Mouse (Mus musculus) hindbrain, embryonic 16.5 days (tissue): ENCODE data around the gene Sec22c. TPM values are rescaled to one million over a fixed set of nuclear protein-coding genes. Genes with fewer than 3 reads are reported as not detected.

Experiments used
- ATAC-seq: fragments of 200-750 bp; cut with Nextera tagmentation; 2 replicates; pipeline ENCODE4 v1.8.0; 2017; ENCODE audit warnings: moderate TSS enrichment, moderate library complexity
- H3K27ac ChIP-seq: fragments of 300-500 bp; sonication (generic); 2 replicates; pipeline ENCODE4 v1.5.1; 2014; ENCODE audit warnings: low read depth, mild to moderate bottlenecking, control low read depth, low read length, moderate library complexity
- H3K27me3 ChIP-seq: fragments of 300-500 bp; sonication (generic); replicated peaks from 2 replicates; pipeline ENCODE4 v1.6.1; 2014; ENCODE audit warnings: low read length; ENCODE audit not compliant: control insufficient read depth, insufficient read depth
- H3K36me3 ChIP-seq: fragments of 300-500 bp; sonication (generic); 2 replicates; pipeline ENCODE4 v1.6.1; 2014; ENCODE audit warnings: mild to moderate bottlenecking, low read length, moderate library complexity, mixed read lengths; ENCODE audit not compliant: control insufficient read depth, insufficient read depth
- H3K4me1 ChIP-seq: fragments of 300-500 bp; sonication (generic); 2 replicates; pipeline ENCODE4 v1.6.1; 2014; ENCODE audit warnings: low read depth, low read length; ENCODE audit not compliant: control insufficient read depth, insufficient read depth
- H3K4me2 ChIP-seq: fragments of 300-500 bp; sonication (generic); 2 replicates; pipeline ENCODE4 v1.6.1; 2014; ENCODE audit warnings: mild to moderate bottlenecking, low read length, control low read depth, moderate library complexity
- H3K4me3 ChIP-seq: fragments of 300-500 bp; sonication (generic); 2 replicates; pipeline ENCODE4 v1.5.1; 2014; ENCODE audit warnings: mild to moderate bottlenecking, low read length, control low read depth, moderate library complexity
- H3K9ac ChIP-seq: fragments of 300-500 bp; sonication (generic); 2 replicates; pipeline ENCODE4 v1.6.1; 2014; ENCODE audit warnings: low read depth, mild to moderate bottlenecking, control low read depth, low read length, moderate library complexity
- H3K9me3 ChIP-seq: fragments of 300-500 bp; sonication (generic); 2 replicates; pipeline ENCODE4 v1.6.1; 2014; ENCODE audit warnings: mild to moderate bottlenecking, low read length, moderate library complexity; ENCODE audit not compliant: control insufficient read depth
- WGBS: fragments of 180-500 bp; shearing (Covaris S2); extraction: QIAGEN DNeasy Blood & Tissue Kit; methylation state at CpG from one replicate; pipeline ENCODE4 v1.1.7; 2014; 5-methylcytosine and 5-hydroxymethylcytosine counted together
- polyA plus RNA-seq: library from polyadenylated mRNA; unstranded; fragments of >200 nt; fragmentation: Nextera tagmentation; extraction: Ambion mirVana; gene quantifications from 2 replicates; pipeline ENCODE4 v1.2.1, GENCODE M21; 2015

Gene Sec22c
- polyA plus RNA-seq, 1 experiment from 2014 or later = 30.4 TPM

GRCm38 (mm10) chr9:121666957-121667630, 38.2 kb downstream of the Sec22c start:
- no peaks in the 10 kb centered on the region for H3K9me3 ChIP-seq
- 58% methylated on average over 16 of the region's 16 CpGs for WGBS
- no peaks in the 10 kb centered on the region for H3K36me3 ChIP-seq
- peak overlapping the region; percentile 30; the same call in 1 of the 2 replicates for H3K27ac ChIP-seq
- H3K27me3 ChIP-seq = peaks cover 5% of the 10 kb centered on the region
- no peak overlapping the region for H3K4me3 ChIP-seq
- peak; percentile 24; the same call in 1 of the 2 replicates for ATAC-seq
- H3K4me2 ChIP-seq = no peak overlapping the region
- H3K9ac ChIP-seq = no peak overlapping the region
- peaks cover 16% of the 10 kb centered on the region; the same call in 1 of the 2 replicates for H3K4me1 ChIP-seq

DNA sequence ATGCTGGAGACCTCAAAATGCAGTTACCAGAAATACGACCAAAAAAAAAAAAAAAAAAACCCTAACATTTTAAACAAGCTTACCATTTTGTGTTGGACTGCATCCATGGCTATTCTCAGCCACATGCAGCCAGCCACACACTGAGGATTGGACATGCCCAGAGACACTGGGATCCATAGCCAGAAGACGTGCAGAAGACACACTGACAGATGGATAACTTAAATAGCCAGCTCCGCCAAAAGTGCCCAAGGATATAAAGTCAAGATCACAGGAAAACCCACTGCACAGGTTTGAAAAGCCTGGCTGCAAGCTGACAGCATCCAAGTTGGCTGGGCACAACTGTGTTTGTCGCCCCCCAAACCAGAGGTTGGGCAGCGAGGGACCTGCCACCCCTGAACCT, 41.2 kb downstream of the Sec22c start:
- no peak overlapping the region for H3K9ac ChIP-seq
- H3K36me3 ChIP-seq = no peaks in the 10 kb centered on the region
- ATAC-seq = no peak
- WGBS = 83% methylated on average over 5 of the region's 5 CpGs
- H3K27me3 ChIP-seq = peaks cover 5% of the 10 kb centered on the region
- no peak overlapping the region for H3K27ac ChIP-seq
- no peak overlapping the region for H3K4me2 ChIP-seq
- H3K4me3 ChIP-seq = no peak overlapping the region
- peaks cover 11% of the 10 kb centered on the region; the same call in 1 of the 2 replicates for H3K4me1 ChIP-seq
- H3K9me3 ChIP-seq = no peaks in the 10 kb centered on the region

DNA sequence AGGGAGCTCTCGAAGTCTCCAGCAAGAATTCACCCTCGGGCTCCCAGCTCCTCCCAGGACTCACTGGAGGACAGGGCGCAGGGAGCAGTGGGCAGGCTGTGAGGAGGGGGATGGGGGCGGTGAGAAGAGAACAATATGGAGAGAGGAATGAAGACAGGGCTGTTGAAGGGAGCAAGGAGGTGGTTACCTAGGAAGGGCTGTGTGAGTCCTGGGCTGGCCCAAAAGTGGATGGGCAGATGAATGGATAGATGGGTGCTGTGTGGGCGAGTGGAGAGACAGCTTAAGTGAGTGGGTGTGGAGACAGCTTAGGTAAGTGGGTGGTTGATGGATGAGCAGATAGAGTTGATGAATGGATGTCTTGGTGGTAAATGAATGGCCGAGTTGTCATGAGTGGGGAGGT, 41.8 kb downstream of the Sec22c start:
- H3K27ac ChIP-seq = no peak overlapping the region
- H3K27me3 ChIP-seq = peaks cover under 1% of the 10 kb centered on the region; the same call in 1 of the 2 replicates
- no peak overlapping the region for H3K9ac ChIP-seq
- H3K4me1 ChIP-seq = peaks cover 11% of the 10 kb centered on the region; the same call in 1 of the 2 replicates
- no peaks in the 10 kb centered on the region for H3K36me3 ChIP-seq
- WGBS = 80% methylated on average over 6 of the region's 6 CpGs
- ATAC-seq = no peak
- H3K9me3 ChIP-seq = no peaks in the 10 kb centered on the region
- H3K4me2 ChIP-seq = no peak overlapping the region
- no peak overlapping the region for H3K4me3 ChIP-seq

- H3K4me2 ChIP-seq = no peak overlapping the region
- 75% methylated on average over 7 of the region's 7 CpGs for WGBS
Measured at GRCm38 (mm10) chr9:121659791-121660190, 45.5 kb downstream of the Sec22c start.

GRCm38 (mm10) chr9:121658248-121658647, 47.0 kb downstream of the Sec22c start:
- Histone ChIP-seq H3K9me3 (no peaks in the 10 kb centered on the region), H3K36me3 (no peaks in the 10 kb centered on the region), H3K4me2 (no peak overlapping the region), H3K27ac (no peak overlapping the region), H3K4me3 (no peak overlapping the region), H3K9ac (no peak overlapping the region), H3K4me1 (no peaks in the 10 kb centered on the region), H3K27me3 (no peaks in the 10 kb centered on the region)
- no peak for ATAC-seq
- 83% methylated on average over 7 of the region's 7 CpGs for WGBS

More at GRCm38 (mm10) chr9:121659791-121660190, 45.5 kb downstream of the Sec22c start:
- Histone ChIP-seq H3K27ac (peak overlapping the region; percentile 7; the same call in 1 of the 2 replicates), H3K9me3 (no peaks in the 10 kb centered on the region), H3K9ac (no peak overlapping the region), H3K27me3 (no peaks in the 10 kb centered on the region), H3K36me3 (no peaks in the 10 kb centered on the region), H3K4me3 (no peak overlapping the region), H3K4me1 (no peaks in the 10 kb centered on the region)
- no peak for ATAC-seq

- Histone ChIP-seq H3K9me3 (no peaks in the 10 kb centered on the region), H3K4me2 (no peak overlapping the region)
- WGBS = 62% methylated on average over 13 of the region's 13 CpGs
Measured at GRCm38 (mm10) chr9:121657143-121657542, 48.1 kb downstream of the Sec22c start.

DNA sequence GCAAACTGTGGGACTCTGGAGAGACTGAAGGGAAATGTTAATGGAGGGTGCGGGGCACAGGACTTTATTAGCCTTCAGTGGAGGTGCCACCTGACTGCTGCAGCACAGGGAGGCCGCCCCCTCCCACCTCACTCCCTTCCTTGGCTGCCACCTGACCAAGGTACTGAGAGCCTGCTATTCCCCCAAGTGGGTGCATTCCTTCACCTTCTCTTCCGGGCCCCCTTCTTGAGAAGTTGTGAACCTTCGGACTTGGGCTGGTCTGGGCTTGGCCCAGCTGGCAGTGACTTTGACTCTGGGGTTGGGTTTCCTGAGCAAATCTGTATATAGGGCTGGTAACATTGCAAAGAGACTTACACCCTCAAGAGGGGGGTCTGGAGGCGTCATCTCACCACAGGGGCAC, 49.0 kb downstream of the Sec22c start:
- H3K36me3 ChIP-seq = no peaks in the 10 kb centered on the region
- no peak overlapping the region for H3K9ac ChIP-seq
- no peaks in the 10 kb centered on the region for H3K9me3 ChIP-seq
- WGBS = 84% methylated on average over 5 of the region's 5 CpGs
- no peak overlapping the region for H3K27ac ChIP-seq
- ATAC-seq = no peak
- H3K4me3 ChIP-seq = no peak overlapping the region
- H3K27me3 ChIP-seq = no peaks in the 10 kb centered on the region
- no peak overlapping the region for H3K4me2 ChIP-seq
- H3K4me1 ChIP-seq = no peaks in the 10 kb centered on the region

More at GRCm38 (mm10) chr9:121657143-121657542, 48.1 kb downstream of the Sec22c start:
- Histone ChIP-seq H3K27me3 (no peaks in the 10 kb centered on the region), H3K36me3 (no peaks in the 10 kb centered on the region), H3K4me3 (no peak overlapping the region), H3K9ac (no peak overlapping the region), H3K27ac (no peak overlapping the region), H3K4me1 (no peaks in the 10 kb centered on the region)
- ATAC-seq = no peak

DNA sequence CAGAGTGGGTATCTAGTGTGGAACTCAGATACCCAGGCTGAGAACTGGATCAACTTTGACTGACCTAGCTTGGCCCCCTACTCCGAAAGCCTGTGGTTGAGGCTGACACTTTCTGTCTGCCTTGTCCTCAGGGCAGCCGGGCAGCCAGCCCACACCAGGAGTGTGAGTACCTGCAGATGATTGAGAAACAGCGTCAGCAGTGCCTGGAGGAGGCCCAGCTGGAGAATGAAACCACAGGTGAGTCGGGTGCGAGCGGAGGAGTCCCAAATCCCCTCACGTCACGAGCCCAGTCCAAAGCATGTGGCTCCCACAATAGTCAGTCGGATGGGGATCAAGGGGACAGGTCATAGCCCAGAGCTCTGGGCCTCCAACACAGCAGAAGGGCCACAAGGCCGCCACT, 51.6 kb downstream of the Sec22c start:
- 89% methylated on average over 10 of the region's 10 CpGs for WGBS
- ATAC-seq = no peak
- H3K9me3 ChIP-seq = no peaks in the 10 kb centered on the region
- H3K9ac ChIP-seq = no peak overlapping the region
- no peak overlapping the region for H3K4me3 ChIP-seq
- no peaks in the 10 kb centered on the region for H3K4me1 ChIP-seq
- H3K36me3 ChIP-seq = no peaks in the 10 kb centered on the region
- H3K27ac ChIP-seq = no peak overlapping the region
- no peaks in the 10 kb centered on the region for H3K27me3 ChIP-seq
- no peak overlapping the region for H3K4me2 ChIP-seq

DNA sequence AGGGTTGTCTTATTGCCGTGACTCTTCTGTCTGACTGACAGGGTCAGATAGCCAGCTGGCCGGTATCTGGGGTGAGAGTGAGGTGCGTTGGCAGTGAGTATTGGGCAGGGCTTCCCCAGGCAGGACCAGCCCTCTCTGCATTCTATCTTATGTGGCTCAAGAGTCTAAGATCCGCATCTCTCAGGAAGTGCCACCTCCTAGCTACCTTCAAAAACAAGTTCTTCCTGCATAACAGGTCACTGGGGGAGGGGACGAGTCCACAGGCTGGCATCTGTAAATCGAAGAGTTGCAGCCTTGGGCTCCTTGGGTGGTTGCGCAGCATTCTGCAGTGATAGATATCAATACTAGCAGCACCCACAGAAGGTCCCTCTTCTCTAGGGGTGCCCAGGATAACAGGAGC, 58.3 kb downstream of the Sec22c start:
- H3K9me3 ChIP-seq = no peaks in the 10 kb centered on the region
- no peaks in the 10 kb centered on the region for H3K36me3 ChIP-seq
- H3K27ac ChIP-seq = no peak overlapping the region

More for the DNA sequence above, 58.3 kb downstream of the Sec22c start:
- peaks cover 11% of the 10 kb centered on the region for H3K27me3 ChIP-seq
- H3K4me1 ChIP-seq = peaks cover 8% of the 10 kb centered on the region
- no peak overlapping the region for H3K4me3 ChIP-seq
- H3K4me2 ChIP-seq = no peak overlapping the region
- WGBS = 76% methylated on average over 7 of the region's 7 CpGs
- no peak for ATAC-seq
- no peak overlapping the region for H3K9ac ChIP-seq
